Mouse (Mus musculus) kidney, adult 2 months (tissue): ENCODE measurements around the gene Cacnb4. TPM values are rescaled to one million over a fixed set of nuclear protein-coding genes. Genes with fewer than 3 reads are reported as not detected.

Experiments
- DNase-seq: peaks from one replicate; pipeline ENCODE4 v3.0.0; 2021
- H3K27ac ChIP-seq: fragments of 200-500 bp; 2 replicates; pipeline ENCODE4 v1.5.1; 2012; ENCODE audit warnings: low read depth, low read length, control low read depth, inconsistent platforms; ENCODE audit not compliant: insufficient read depth
- H3K27me3 ChIP-seq: fragments of 200-500 bp; replicated peaks from 2 replicates; pipeline ENCODE4 v1.6.1; 2012; ENCODE audit warnings: mild to moderate bottlenecking, moderate library complexity, low read length, inconsistent platforms; ENCODE audit not compliant: control insufficient read depth, insufficient read depth
- H3K36me3 ChIP-seq: fragments of 200-500 bp; 2 replicates; pipeline ENCODE4 v1.6.1; 2012; ENCODE audit warnings: mild to moderate bottlenecking, moderate library complexity, low read length, inconsistent platforms; ENCODE audit not compliant: control insufficient read depth, insufficient read depth
- H3K4me1 ChIP-seq: fragments of 200-500 bp; 2 replicates; pipeline ENCODE4 v1.6.1; 2011; ENCODE audit warnings: low read length; ENCODE audit not compliant: control insufficient read depth, insufficient read depth
- H3K4me3 ChIP-seq: fragments of 200-500 bp; 2 replicates; pipeline ENCODE4 v1.5.1; 2011; ENCODE audit warnings: mild to moderate bottlenecking, low read depth, low read length, control low read depth; ENCODE audit not compliant: insufficient read depth
- CTCF ChIP-seq: fragments of 200-500 bp; conservative IDR thresholded peaks from 2 replicates; pipeline ENCODE4 v1.5.1; 2011; ENCODE audit warnings: low read depth, mild to moderate bottlenecking, control low read depth, low read length, moderate library complexity, mixed read lengths; ENCODE audit not compliant: insufficient read depth, insufficient read length
- POLR2A ChIP-seq: fragments of 200-500 bp; IDR thresholded peaks from one replicate; pipeline ENCODE4 v1.6.1; 2011; ENCODE audit warnings: low read depth, low read length, control low read depth
- whole genome bisulfite sequencing: fragments of 180-500 bp; shearing (Covaris S2); methylation state at CpG from one replicate; pipeline ENCODE4 v1.1.7; 2018; 5-methylcytosine and 5-hydroxymethylcytosine counted together
- polyA plus RNA-seq: library from polyadenylated mRNA; depleted of rRNA; stranded (reverse); fragments of >200 nt; gene quantifications from 2 replicates; pipeline ENCODE4 v1.2.3, GENCODE M21; 2012

Cacnb4 gene
- polyA plus RNA-seq, 1 experiment, result 1.0 TPM

GRCm38 (mm10) chr2:52474570-52474969 is 202.1 kb downstream of the Cacnb4 start:
- TF ChIP-seq CTCF, result no peak
- WGBS, result 92% methylated on average over 11 of the region's 11 CpGs

GRCm38 (mm10) chr2:52471545-52472291 is 204.9 kb downstream of the Cacnb4 start:
- no peak for DNase-seq
- H3K36me3 ChIP-seq, result no peaks in the 10 kb centered on the region
- no peak overlapping the region for H3K27ac ChIP-seq
- TF ChIP-seq CTCF, result no peak
- TF ChIP-seq POLR2A, result no peak
- 52% methylated on average over 4 of the region's 4 CpGs for WGBS
- no peaks in the 10 kb centered on the region; the same call in 1 of the 2 replicates for H3K27me3 ChIP-seq
- H3K4me3 ChIP-seq, result no peak overlapping the region
- no peaks in the 10 kb centered on the region for H3K4me1 ChIP-seq

More at GRCm38 (mm10) chr2:52474570-52474969, 202.1 kb downstream of the Cacnb4 start:
- no peaks in the 10 kb centered on the region for H3K4me1 ChIP-seq
- H3K4me3 ChIP-seq, result no peak overlapping the region
- no peaks in the 10 kb centered on the region for H3K36me3 ChIP-seq
- no peak overlapping the region for H3K27ac ChIP-seq
- DNase-seq, result no peak
- H3K27me3 ChIP-seq, result no peaks in the 10 kb centered on the region

- Histone ChIP-seq H3K4me1 (no peaks in the 10 kb centered on the region), H3K27ac (no peak overlapping the region), H3K36me3 (no peaks in the 10 kb centered on the region), H3K27me3 (no peaks in the 10 kb centered on the region; the same call in 1 of the 2 replicates), H3K4me3 (no peak overlapping the region)
- no peak for DNase-seq
- WGBS, result 91% methylated on average over 4 of the region's 4 CpGs
- TF ChIP-seq POLR2A (no peak), CTCF (no peak)
These were observed 206.5 kb downstream of the Cacnb4 start for GRCm38 (mm10) chr2:52470044-52470560.

- no peak for DNase-seq
- Histone ChIP-seq H3K4me1 (no peaks in the 10 kb centered on the region), H3K36me3 (no peaks in the 10 kb centered on the region), H3K27me3 (no peaks in the 10 kb centered on the region; the same call in 1 of the 2 replicates), H3K4me3 (no peak overlapping the region), H3K27ac (no peak overlapping the region)
- WGBS, result 75% methylated on average over 6 of the region's 6 CpGs
- TF ChIP-seq CTCF (no peak), POLR2A (no peak)
These were observed 209.0 kb downstream of the Cacnb4 start for GRCm38 (mm10) chr2:52467629-52468028.

GRCm38 (mm10) chr2:52461206-52461967 is 215.2 kb downstream of the Cacnb4 start:
- no peak overlapping the region for H3K27ac ChIP-seq
- no peak overlapping the region for H3K4me3 ChIP-seq
- 91% methylated on average over 12 of the region's 12 CpGs for WGBS
- no peak for TF ChIP-seq CTCF
- TF ChIP-seq POLR2A, result no peak
- H3K4me1 ChIP-seq, result no peaks in the 10 kb centered on the region
- H3K27me3 ChIP-seq, result no peaks in the 10 kb centered on the region
- no peaks in the 10 kb centered on the region for H3K36me3 ChIP-seq
- no peak for DNase-seq

- Histone ChIP-seq H3K36me3 (no peaks in the 10 kb centered on the region), H3K4me1 (no peaks in the 10 kb centered on the region), H3K27me3 (no peaks in the 10 kb centered on the region), H3K27ac (no peak overlapping the region), H3K4me3 (no peak overlapping the region)
- 81% methylated on average over 7 of the region's 7 CpGs for WGBS
- TF ChIP-seq CTCF (no peak), POLR2A (no peak)
- DNase-seq, result no peak
These were observed 220.8 kb downstream of the Cacnb4 start for GRCm38 (mm10) chr2:52455606-52456479.
